Mouse (Mus musculus) embryonic fibroblast, embryonic 13.5 days (primary cell): ENCODE results near the gene Map3k19. TPM values are rescaled to one million over a fixed set of nuclear protein-coding genes. Genes with fewer than 3 reads are reported as not detected.

Experiments
- H3K27ac ChIP-seq: 2 replicates; pipeline ENCODE4 v1.5.1; 2012; ENCODE audit warnings: low read length, control low read depth, inconsistent platforms; ENCODE audit not compliant: insufficient read depth
- H3K4me1 ChIP-seq: 2 replicates; pipeline ENCODE4 v1.6.1; 2011; ENCODE audit warnings: low read length; ENCODE audit not compliant: control insufficient read depth, insufficient read depth
- H3K4me3 ChIP-seq: 2 replicates; pipeline ENCODE4 v1.5.1; 2011; ENCODE audit warnings: mild to moderate bottlenecking, control low read depth, low read length; ENCODE audit not compliant: insufficient read depth
- CTCF ChIP-seq: IDR thresholded peaks from 2 replicates; pipeline ENCODE4 v1.5.1; 2011; ENCODE audit warnings: mild to moderate bottlenecking, control low read depth, low read length, moderate library complexity, borderline replicate concordance; ENCODE audit not compliant: insufficient read depth
- POLR2A ChIP-seq: IDR thresholded peaks from 2 replicates; pipeline ENCODE4 v1.6.1; 2011; ENCODE audit warnings: low read depth, mild to moderate bottlenecking, control low read depth, low read length, moderate library complexity
- polyA plus RNA-seq: library from polyadenylated mRNA; stranded (reverse); fragments of >200 nt; gene quantifications from 2 replicates; pipeline ENCODE4 v1.2.4, GENCODE M21; 2011; ENCODE audit warnings: low read depth; ENCODE audit not compliant: missing spikeins, insufficient read length

The Map3k19 gene
- polyA plus RNA-seq, 1 experiment = not detected

DNA sequence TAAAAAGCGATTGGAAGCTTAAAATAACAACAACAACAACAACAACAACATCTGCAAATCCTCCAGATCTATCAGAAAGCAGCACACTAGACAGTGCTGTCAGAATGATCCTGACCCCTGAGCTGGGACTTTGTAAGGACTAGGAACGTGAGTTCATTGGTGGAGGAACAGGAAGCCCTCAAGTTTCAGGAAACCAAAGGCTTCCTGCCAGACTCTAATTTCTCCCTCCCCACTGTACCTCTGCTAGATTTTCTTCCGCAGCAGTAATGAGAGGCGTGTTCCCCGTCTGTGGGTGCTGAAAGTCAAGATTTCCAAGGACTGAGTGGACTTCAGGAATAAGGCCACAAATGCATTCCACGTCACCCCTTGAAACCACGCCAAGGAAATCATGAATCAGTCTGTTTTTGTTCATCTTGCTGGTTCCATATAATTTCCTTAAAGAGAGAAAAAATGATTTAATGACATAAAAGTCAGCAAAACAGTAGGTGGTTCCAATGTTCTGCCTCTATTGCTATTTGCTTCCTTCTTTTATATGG is 4.7 kb downstream of the Map3k19 start:
- Histone ChIP-seq H3K4me3 (no peak overlapping the region), H3K4me1 (no peaks in the 10 kb centered on the region), H3K27ac (peak overlapping the region; percentile 90)
- TF ChIP-seq POLR2A = no peak

DNA sequence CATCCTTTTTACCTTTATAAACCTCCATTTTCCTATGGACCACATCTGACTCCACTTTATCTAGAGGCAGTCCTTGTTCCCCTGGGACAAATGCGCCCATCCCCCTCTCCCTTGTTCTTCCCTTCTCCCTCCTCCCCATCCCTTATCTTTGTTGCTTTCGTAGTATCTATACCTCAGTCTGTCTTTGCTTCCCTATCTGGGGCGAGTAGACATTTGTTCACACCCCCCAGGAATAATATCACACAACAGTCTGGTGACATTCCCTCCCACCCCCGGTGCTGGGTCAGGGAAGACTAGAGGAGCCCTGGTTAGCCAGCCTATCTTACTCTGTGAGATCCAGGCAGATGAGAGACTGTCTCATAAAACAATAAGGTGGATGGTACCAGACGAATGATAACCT is 9.4 kb downstream of the Map3k19 start:
- Histone ChIP-seq H3K4me3 (no peak overlapping the region), H3K4me1 (no peaks in the 10 kb centered on the region), H3K27ac (no peak overlapping the region)
- TF ChIP-seq POLR2A (no peak), CTCF (no peak)

DNA sequence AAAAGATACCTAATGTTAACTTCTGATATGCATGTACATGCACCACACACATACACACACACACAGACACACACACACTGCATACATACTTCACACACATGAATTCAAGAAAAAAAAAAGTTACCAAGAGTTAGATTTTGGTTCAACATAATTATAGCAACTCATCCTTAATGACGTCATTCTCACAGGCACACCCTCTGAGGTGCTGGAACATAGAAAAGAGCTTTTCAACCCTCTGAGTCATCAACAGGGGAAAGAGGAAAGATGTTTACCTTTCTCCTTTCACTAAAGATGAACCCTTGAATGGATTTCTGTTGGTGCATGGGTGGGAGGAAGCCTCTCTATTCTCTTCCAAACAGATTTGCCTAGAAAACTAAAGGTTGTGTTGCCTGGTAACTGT is 16.2 kb downstream of the Map3k19 start:
- Histone ChIP-seq H3K27ac (no peak overlapping the region), H3K4me1 (no peaks in the 10 kb centered on the region), H3K4me3 (no peak overlapping the region)
- TF ChIP-seq POLR2A (no peak), CTCF (no peak)

DNA sequence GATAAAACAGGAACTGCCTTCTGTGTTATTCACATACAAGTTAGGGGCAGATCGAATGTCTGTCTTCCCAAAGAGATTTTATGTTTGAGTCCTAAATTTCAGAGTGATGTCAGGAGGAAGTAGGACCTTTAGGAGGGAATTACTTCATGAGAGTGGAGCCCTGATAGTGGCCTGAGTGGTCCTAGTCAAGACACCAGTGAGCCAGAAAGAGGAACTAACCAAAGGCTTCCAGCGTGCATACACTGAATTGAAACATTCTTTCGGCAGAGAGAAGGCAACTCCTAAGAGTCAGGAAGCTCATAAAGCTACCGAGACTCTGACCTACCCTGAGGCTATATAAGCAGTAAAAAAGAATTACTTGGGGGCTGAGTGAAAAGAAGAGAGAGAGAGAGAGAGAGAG is 18.2 kb downstream of the Map3k19 start:
- no peak for TF ChIP-seq CTCF
- TF ChIP-seq POLR2A = no peak
- Histone ChIP-seq H3K27ac (no peak overlapping the region), H3K4me1 (no peaks in the 10 kb centered on the region), H3K4me3 (no peak overlapping the region)

DNA sequence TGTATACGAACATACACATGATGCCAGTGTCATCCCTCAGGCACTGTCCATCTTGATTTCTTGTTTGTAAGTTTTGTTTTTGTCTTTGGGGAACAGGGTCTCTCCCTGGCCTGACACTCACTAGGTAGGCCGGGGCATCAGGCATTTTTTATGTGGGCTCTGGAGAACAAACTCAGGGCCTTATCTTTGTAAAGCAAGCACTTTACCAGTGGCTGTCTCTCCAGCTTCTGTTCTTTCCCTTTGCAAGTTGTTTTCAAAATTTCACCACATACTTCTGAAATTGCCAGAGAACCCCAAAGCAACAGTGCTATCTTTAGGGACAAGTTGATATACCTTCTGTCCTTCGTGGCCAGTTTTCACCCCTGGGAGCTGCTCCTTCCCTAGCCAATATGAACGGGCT is 20.6 kb downstream of the Map3k19 start:
- Histone ChIP-seq H3K4me1 (no peaks in the 10 kb centered on the region), H3K4me3 (no peak overlapping the region), H3K27ac (no peak overlapping the region)
- no peak for TF ChIP-seq POLR2A
- no peak for TF ChIP-seq CTCF

DNA sequence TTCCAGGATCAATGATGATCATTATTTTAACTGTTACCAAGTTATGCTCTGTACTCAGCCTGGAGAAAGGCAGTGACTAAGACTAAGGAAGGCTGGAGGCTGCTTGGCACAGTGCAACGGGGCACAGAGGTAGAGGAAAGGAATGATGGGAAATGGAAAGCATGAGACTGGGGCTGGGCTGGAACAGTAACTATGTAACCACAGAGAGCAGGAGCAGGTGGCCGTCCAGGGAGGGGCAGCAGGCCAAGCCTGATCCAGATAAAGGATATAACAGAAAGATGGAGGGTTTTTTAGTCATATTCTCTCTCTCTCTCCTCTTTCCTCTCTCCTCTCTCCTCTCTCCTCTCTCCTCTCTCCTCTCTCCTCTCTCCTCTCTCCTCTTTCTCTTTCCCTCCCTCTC is 21.1 kb downstream of the Map3k19 start:
- no peak overlapping the region for H3K4me3 ChIP-seq
- H3K4me1 ChIP-seq = no peaks in the 10 kb centered on the region
- no peak overlapping the region for H3K27ac ChIP-seq
- no peak for TF ChIP-seq CTCF
- no peak for TF ChIP-seq POLR2A

DNA sequence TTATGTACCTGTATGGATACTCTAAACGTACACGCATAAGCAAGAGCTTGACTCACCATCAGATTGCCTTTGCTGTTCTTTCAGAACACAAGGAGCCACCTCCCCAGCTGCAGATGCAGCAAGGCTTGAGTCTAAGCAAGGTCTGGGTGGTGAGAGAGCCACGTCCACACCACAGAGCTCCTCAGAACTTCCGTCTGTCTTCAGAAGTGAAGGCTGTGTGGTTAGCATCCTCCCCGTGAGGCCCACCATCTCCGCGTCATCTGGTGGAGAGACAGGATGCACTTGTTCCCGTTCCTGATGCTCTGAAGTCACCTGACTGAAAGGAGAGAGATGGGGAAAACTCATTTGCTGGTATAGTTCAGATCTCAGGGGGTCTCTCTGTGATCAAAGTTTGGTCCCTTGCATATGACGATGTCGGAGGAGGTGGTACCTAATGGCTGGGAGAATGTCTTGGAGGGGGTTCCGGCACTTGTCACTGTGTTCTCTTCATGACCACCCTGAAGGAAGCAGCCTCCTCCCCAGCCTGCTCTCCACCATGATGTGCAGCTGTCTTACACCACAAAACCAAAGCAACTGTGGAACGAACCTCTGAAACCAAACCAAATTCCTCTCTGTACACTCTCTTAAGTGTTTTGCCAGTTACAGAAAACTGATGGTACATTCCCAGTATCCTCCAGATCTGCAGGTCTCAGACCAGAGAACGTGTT is 24.5 kb downstream of the Map3k19 start:
- TF ChIP-seq CTCF = no peak
- TF ChIP-seq POLR2A = no peak
- no peak overlapping the region for H3K4me3 ChIP-seq
- H3K27ac ChIP-seq = no peak overlapping the region
- H3K4me1 ChIP-seq = no peaks in the 10 kb centered on the region

DNA sequence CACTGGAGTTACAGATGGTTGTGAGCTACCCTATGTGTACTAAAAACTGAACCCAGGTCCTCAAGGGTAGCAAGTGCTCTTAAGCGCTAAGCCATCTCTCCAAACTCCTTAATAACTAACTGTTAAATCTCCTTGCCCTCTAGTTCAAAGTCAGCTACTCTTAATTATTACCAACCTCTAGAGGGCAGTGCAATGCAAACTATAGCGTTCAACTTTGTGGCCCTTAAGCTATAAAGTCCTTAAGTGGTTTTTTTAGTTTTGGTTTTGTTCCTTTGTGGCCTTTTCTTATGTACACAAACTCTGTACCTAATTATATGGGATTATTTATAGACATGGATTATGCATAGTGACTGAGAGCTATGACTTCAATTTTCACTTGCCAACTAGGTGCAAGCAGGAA is 27.5 kb downstream of the Map3k19 start:
- H3K4me1 ChIP-seq = no peaks in the 10 kb centered on the region
- no peak overlapping the region for H3K27ac ChIP-seq
- TF ChIP-seq CTCF (no peak), POLR2A (no peak)
- no peak overlapping the region for H3K4me3 ChIP-seq

DNA sequence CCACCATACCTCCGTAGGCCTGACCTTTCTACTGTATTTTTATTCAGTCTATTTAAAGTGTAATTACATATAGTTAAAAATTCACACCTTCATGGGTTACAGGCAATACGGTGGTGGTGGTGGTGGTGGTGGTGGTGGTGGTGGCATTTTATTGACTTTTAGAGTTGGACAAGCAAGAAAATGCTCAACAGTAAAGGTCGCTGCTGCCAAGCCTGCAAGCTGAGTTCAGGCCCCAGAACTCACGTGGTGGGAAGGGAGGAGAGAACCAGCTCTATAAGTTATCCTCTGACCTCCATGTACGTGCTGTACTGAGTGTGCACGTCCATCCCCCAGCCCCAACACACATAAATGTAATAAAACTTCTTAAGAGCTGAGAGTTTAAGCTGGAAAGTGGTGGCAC is 38.5 kb downstream of the Map3k19 start:
- Histone ChIP-seq H3K4me3 (no peak overlapping the region), H3K27ac (no peak overlapping the region), H3K4me1 (no peaks in the 10 kb centered on the region; the same call in 1 of the 2 replicates)
- TF ChIP-seq CTCF (no peak), POLR2A (no peak)

DNA sequence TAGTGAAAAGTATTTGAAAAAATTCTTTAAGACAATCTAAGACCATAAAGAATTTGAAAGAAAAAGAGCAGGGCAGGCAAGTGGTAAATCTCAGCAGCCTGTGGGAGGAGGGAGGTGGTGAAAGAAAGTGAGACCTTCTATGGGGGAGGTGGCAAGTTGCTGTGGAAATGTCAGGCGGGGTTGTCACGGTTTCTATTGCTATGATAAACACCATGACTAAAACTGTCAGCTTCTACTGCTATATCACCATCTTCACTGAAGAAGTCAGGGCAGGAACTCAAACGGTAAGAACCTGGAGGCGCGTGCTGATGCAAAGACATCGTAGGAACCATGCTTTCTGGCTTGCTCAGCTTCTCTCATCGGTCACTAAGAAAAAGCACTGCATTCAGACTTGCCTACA is 41.9 kb downstream of the Map3k19 start:
- H3K4me3 ChIP-seq = no peak overlapping the region
- H3K4me1 ChIP-seq = no peaks in the 10 kb centered on the region; the same call in 1 of the 2 replicates
- TF ChIP-seq CTCF (no peak), POLR2A (no peak)
- H3K27ac ChIP-seq = no peak overlapping the region
